In genomic region chr4:148770582-148771408, GRCm38 (mm10) we compare ENCODE assay signal across 9 mouse cellular contexts. TPM values are rescaled to one million over a fixed set of nuclear protein-coding genes. Genes with fewer than 3 reads are reported as not detected.
DNase-seq lines count a peak whose midpoint lies in the region; ATAC-seq and TF ChIP-seq lines count a peak whose summit lies in the region.
"Had no signal": no experiment of that assay in that cellular context is flagged by ENCODE, and none has a peak within 500 bp of the region (broad histone marks: within the 10 kb centered on the region; RNA-seq: fewer than 3 reads in every experiment).

No protein-coding gene starts in this region.

- peak overlapping the region; percentile 41 for H3K4me2 ChIP-seq in forebrain, embryonic 14.5 days (ENCODE audit: low read length)

- 5% methylated on average over 21 of the region's 21 CpGs for WGBS in forebrain, embryonic 14.5 days

- H3K27me3 ChIP-seq in testis, adult 2 months (ENCODE audit: control insufficient read depth, insufficient read depth, low read length): no peaks in the 10 kb centered on the region
- H3K27me3 ChIP-seq in forebrain, embryonic 14.5 days (replicated peaks; ENCODE audit: control insufficient read depth, insufficient read depth, low read length): 0 out of 2 replicates have a peak, but pooled peaks cover 8% of the 10 kb centered on the region

- peaks cover 4% of the 10 kb centered on the region; the same call in 1 of the 2 replicates for H3K4me1 ChIP-seq in testis, adult 2 months (ENCODE audit: control insufficient read depth, insufficient read depth, low read length)
- peaks cover 34% of the 10 kb centered on the region for H3K4me1 ChIP-seq in forebrain, embryonic 14.5 days (ENCODE audit: control insufficient read depth, insufficient read depth, low read length)

- ATAC-seq in forebrain, embryonic 14.5 days: peak; percentile 24

- peak overlapping the region; percentile 53 for H3K4me3 ChIP-seq in testis, adult 2 months (ENCODE audit: control insufficient read depth, low read depth, low read length)
- H3K4me3 ChIP-seq in forebrain, embryonic 14.5 days (ENCODE audit: low read depth, low read length): no peak overlapping the region

- no peak for DNase-seq in testis, postnatal 14 days (ENCODE audit: low spot score)
- DNase-seq in forebrain, embryonic 14.5 days (ENCODE audit: low spot score): peak; percentile 57
- peak; percentile 79 for DNase-seq in mesoderm, embryonic 11.5 days (ENCODE audit: low read depth, low spot score)
- DNase-seq in spleen, postnatal 4 days (ENCODE audit: low spot score in 2 of 2): no peak
- DNase-seq in frontal cortex, postnatal 10 days (ENCODE audit: low spot score in 2 of 2): no peak
- no peak for DNase-seq in thymus, postnatal 25 days
- DNase-seq: cerebellum, adult 18-20 months had no signal

- no peak overlapping the region for H3K9ac ChIP-seq in forebrain, embryonic 14.5 days (ENCODE audit: low read length)
- H3K9ac ChIP-seq: liver, embryonic 14.5 days had no signal

- no peak overlapping the region for H3K27ac ChIP-seq in testis, adult 2 months (ENCODE audit: control insufficient read depth, insufficient read depth, low read depth, low read length)
- H3K27ac ChIP-seq in forebrain, embryonic 14.5 days (ENCODE audit: low read depth, low read length): no peak overlapping the region; the same call in 1 of the 2 replicates
- H3K27ac ChIP-seq: liver, embryonic 14.5 days had no signal

- TF ChIP-seq CTCF in testis, adult 2 months (IDR thresholded peaks at IDR 0.05; ENCODE audit: control insufficient read depth, insufficient read depth, insufficient replicate concordance, low read depth, low read length): no peak

- H3K36me3 ChIP-seq in testis, adult 2 months (ENCODE audit: control insufficient read depth, insufficient read depth, low read length): no peaks in the 10 kb centered on the region
- no peaks in the 10 kb centered on the region for H3K36me3 ChIP-seq in forebrain, embryonic 14.5 days (ENCODE audit: control insufficient read depth, insufficient read depth, low read length)

- peak; percentile 26; the same call in 1 of the 2 replicates for TF ChIP-seq POLR2A in testis, adult 2 months (IDR thresholded peaks at IDR 0.05; ENCODE audit: control insufficient read depth, low read depth, low read length)

- no peaks in the 10 kb centered on the region for H3K9me3 ChIP-seq in forebrain, embryonic 14.5 days (replicated peaks; ENCODE audit: control insufficient read depth, low read length)

RNA-seq across cellular contexts. Expression of gene Casz1, which starts 33.4 kb away (rescaled TPM):
- 8.5 and 9.8 TPM in 2 replicates for polyA plus RNA-seq in testis, adult 2 months (2012; rRNA removed)
- polyA plus RNA-seq in forebrain, embryonic 14.5 days (2014; fragmentation: Nextera tagmentation; extraction: Ambion mirVana): 0.57 and 1.1 TPM in 2 replicates

Comparison
In these comparisons a context has a peak if more than half of its experiments do, and no peak if none do; other contexts are left out.
1. DNase-seq: peak in forebrain, embryonic 14.5 days (single experiment) and mesoderm, embryonic 11.5 days (single experiment); none in testis, postnatal 14 days (single experiment), spleen, postnatal 4 days (0 of 2), frontal cortex, postnatal 10 days (0 of 2) and thymus, postnatal 25 days (single experiment).